Comparison of ENCODE assay signal across 25 mouse cellular contexts in genomic region chr4:40310796-40311383, GRCm38 (mm10). TPM values are rescaled to one million over a fixed set of nuclear protein-coding genes. Genes with fewer than 3 reads are reported as not detected.
A peak's percentile ranks its signal among the peaks of the same experiment; 100 is the strongest.
DNase-seq lines count a peak whose midpoint lies in the region; ATAC-seq and TF ChIP-seq lines count a peak whose summit lies in the region.
"Had no signal": no experiment of that assay in that cellular context is flagged by ENCODE, and none has a peak within 500 bp of the region (broad histone marks: within the 10 kb centered on the region; RNA-seq: fewer than 3 reads in every experiment).

No protein-coding gene starts in this region.

- H3K9me3 ChIP-seq in intestine, embryonic 15.5 days: no peaks in the 10 kb centered on the region
- no peaks in the 10 kb centered on the region for H3K9me3 ChIP-seq in intestine, postnatal 0 days (ENCODE audit: control insufficient read depth)
- peaks cover 9% of the 10 kb centered on the region for H3K9me3 ChIP-seq in G1E (replicated peaks)
- H3K9me3 ChIP-seq: forebrain, embryonic 15.5 days; heart, embryonic 13.5 days; hindbrain, embryonic 15.5 days; kidney, embryonic 15.5 days; limb, embryonic 12.5 days; liver, embryonic 12.5 days had no signal

- H3K4me2 ChIP-seq in intestine, embryonic 15.5 days (replicated peaks): no peak overlapping the region
- no peak overlapping the region for H3K4me2 ChIP-seq in intestine, postnatal 0 days (replicated peaks; ENCODE audit: low read depth)
- H3K4me2 ChIP-seq: forebrain, embryonic 15.5 days; heart, embryonic 13.5 days; hindbrain, embryonic 15.5 days; kidney, embryonic 15.5 days; limb, embryonic 12.5 days; liver, embryonic 12.5 days had no signal

- no peak overlapping the region for H3K9ac ChIP-seq in intestine, embryonic 15.5 days
- no peak overlapping the region for H3K9ac ChIP-seq in intestine, postnatal 0 days (ENCODE audit: low read depth, low read length)
- H3K9ac ChIP-seq: forebrain, embryonic 15.5 days; heart, embryonic 13.5 days; hindbrain, embryonic 15.5 days; kidney, embryonic 15.5 days; limb, embryonic 12.5 days; liver, embryonic 12.5 days had no signal

- H3K4me1 ChIP-seq in intestine, embryonic 15.5 days (replicated peaks): no peaks in the 10 kb centered on the region
- H3K4me1 ChIP-seq in intestine, postnatal 0 days (replicated peaks; ENCODE audit: control insufficient read depth, insufficient read depth, low read length): no peaks in the 10 kb centered on the region
- peaks cover 44% of the 10 kb centered on the region for H3K4me1 ChIP-seq in G1E (ENCODE audit: insufficient read depth, low read depth, low read length)
- H3K4me1 ChIP-seq: forebrain, embryonic 15.5 days; heart, embryonic 13.5 days; kidney, embryonic 15.5 days; limb, embryonic 12.5 days had no signal

- ATAC-seq in intestine, embryonic 15.5 days: 0 out of 2 replicates have a peak, but pooled peaks have one; percentile 25
- ATAC-seq in intestine, postnatal 0 days: no peak
- ATAC-seq in G1E (ENCODE audit: extremely low read depth, insufficient number of reproducible peaks, low FRiP score, poor library complexity, severe bottlenecking): peak; percentile 54
- ATAC-seq: forebrain, embryonic 15.5 days; intestine, embryonic 16.5 days; liver, embryonic 12.5 days had no signal

- TF ChIP-seq CTCF in intestine, postnatal 0 days (IDR thresholded peaks at IDR 0.05; ENCODE audit: low read depth): no peak
- no peak for TF ChIP-seq CTCF in G1E (IDR thresholded peaks at IDR 0.05; ENCODE audit: low read depth, low read length)

- 69% methylated on average over 11 of the region's 11 CpGs for WGBS in intestine, embryonic 15.5 days
- 54% methylated on average over 11 of the region's 11 CpGs for WGBS in intestine, postnatal 0 days

- DNase-seq in G1E (ENCODE audit: low spot score): no peak
- peak; percentile 75 for DNase-seq in gonadal fat pad, adult 2 months (ENCODE audit: low read depth)
- peak; percentile 59 for DNase-seq in retina, adult 2 months (ENCODE audit: low read depth, low spot score)
- DNase-seq in adrenal gland, postnatal 36 days: no peak
- no peak for DNase-seq in heart, postnatal 25 days (ENCODE audit: low spot score)
- DNase-seq: adrenal gland, adult 8-10 months; cerebellum, adult 11 months; cerebellum, postnatal 10 days; heart, adult 11 months; heart, postnatal 36 days; kidney, postnatal 4 days; layer of hippocampus, adult 9-11 months; lung, adult 2 months; lung, postnatal 36 days; right cerebral cortex, postnatal 14 days; thymus, postnatal 36 days had no signal

- H3K36me3 ChIP-seq in intestine, embryonic 15.5 days: no peaks in the 10 kb centered on the region
- H3K36me3 ChIP-seq in intestine, postnatal 0 days (ENCODE audit: control insufficient read depth, insufficient read depth): no peaks in the 10 kb centered on the region
- H3K36me3 ChIP-seq in G1E (replicated peaks): no peaks in the 10 kb centered on the region
- H3K36me3 ChIP-seq: forebrain, embryonic 15.5 days; heart, embryonic 13.5 days; hindbrain, embryonic 15.5 days; kidney, embryonic 15.5 days; limb, embryonic 12.5 days; liver, embryonic 12.5 days had no signal

- intact Hi-C loops in heart, postnatal 25 days (cut with DNase I): no loop called here

- H3K27ac ChIP-seq in intestine, embryonic 15.5 days: no peak overlapping the region
- no peak overlapping the region for H3K27ac ChIP-seq in intestine, postnatal 0 days (ENCODE audit: low read depth, low read length)
- H3K27ac ChIP-seq: forebrain, embryonic 15.5 days; heart, embryonic 13.5 days; hindbrain, embryonic 15.5 days; kidney, embryonic 15.5 days; limb, embryonic 12.5 days; liver, embryonic 12.5 days had no signal

- no peaks in the 10 kb centered on the region for H3K27me3 ChIP-seq in intestine, embryonic 15.5 days (replicated peaks)
- no peaks in the 10 kb centered on the region for H3K27me3 ChIP-seq in intestine, postnatal 0 days (replicated peaks; ENCODE audit: control insufficient read depth, insufficient read depth, low read length)
- H3K27me3 ChIP-seq in G1E (ENCODE audit: insufficient read depth, low read length): peaks cover 22% of the 10 kb centered on the region
- H3K27me3 ChIP-seq: forebrain, embryonic 15.5 days; heart, embryonic 13.5 days; hindbrain, embryonic 15.5 days; kidney, embryonic 15.5 days; limb, embryonic 12.5 days; liver, embryonic 12.5 days had no signal

- H3K4me3 ChIP-seq in intestine, embryonic 15.5 days (replicated peaks): no peak overlapping the region
- H3K4me3 ChIP-seq in intestine, postnatal 0 days (ENCODE audit: low read depth, low read length): no peak overlapping the region
- H3K4me3 ChIP-seq in G1E (ENCODE audit: low read depth, low read length): no peak overlapping the region; the same call in 1 of the 2 replicates
- H3K4me3 ChIP-seq: forebrain, embryonic 15.5 days; heart, embryonic 13.5 days; hindbrain, embryonic 15.5 days; kidney, embryonic 15.5 days; limb, embryonic 12.5 days; liver, embryonic 12.5 days had no signal

RNA-seq across cellular contexts. Expression of gene Ndufb6, which starts 31.7 kb away (rescaled TPM):
- 384 and 393 TPM in 2 replicates for polyA plus RNA-seq in intestine, embryonic 15.5 days (2015; fragmentation: Nextera tagmentation; extraction: Ambion mirVana)
- 370 and 403 TPM in 2 replicates for polyA plus RNA-seq in intestine, postnatal 0 days (2015; fragmentation: Nextera tagmentation; extraction: Ambion mirVana)
- total RNA-seq in G1E (2014; fragmentation: Nextera tagmentation) (31.5 and 37.4 TPM in 2 replicates), G1E (2017) (82.0 and 91.4 TPM in 2 replicates)
- polyA plus RNA-seq in G1E (2012): 176 and 177 TPM in 2 replicates
- 85.4 and 99.4 TPM in 2 replicates for polyA plus RNA-seq in gonadal fat pad, adult 2 months (2012; rRNA removed)
- 100 to 1,000 TPM; 253 to 277 TPM for total RNA-seq in adrenal gland, postnatal 36 days (2021)
- total RNA-seq in heart, postnatal 25 days (2021): 100 to 1,000 TPM; 524 to 552 TPM

RNA-seq across cellular contexts. Expression of gene Topors, which starts 41.2 kb away (rescaled TPM):
- polyA plus RNA-seq in intestine, embryonic 15.5 days (2015; fragmentation: Nextera tagmentation; extraction: Ambion mirVana): 36.5 and 38.3 TPM in 2 replicates
- 18.3 and 19.8 TPM in 2 replicates for polyA plus RNA-seq in intestine, postnatal 0 days (2015; fragmentation: Nextera tagmentation; extraction: Ambion mirVana)
- total RNA-seq in G1E (2014; fragmentation: Nextera tagmentation): 35.0 and 40.4 TPM in 2 replicates
- 54.8 and 59.3 TPM in 2 replicates for total RNA-seq in G1E (2017)
- polyA plus RNA-seq in G1E (2012): 8.7 and 9.9 TPM in 2 replicates
- 4.1 and 6.7 TPM in 2 replicates for polyA plus RNA-seq in gonadal fat pad, adult 2 months (2012; rRNA removed)
- 10 to 100 TPM; 29.6 to 32.0 TPM for total RNA-seq in adrenal gland, postnatal 36 days (2021)
- total RNA-seq in heart, postnatal 25 days (2021): 10 to 100 TPM; 10.1 to 11.5 TPM

RNA-seq across cellular contexts. Expression of gene Smim27, which starts 41.5 kb away (rescaled TPM):
- polyA plus RNA-seq in intestine, embryonic 15.5 days (2015; fragmentation: Nextera tagmentation; extraction: Ambion mirVana): 36.0 and 42.0 TPM in 2 replicates
- 35.4 and 42.9 TPM in 2 replicates for polyA plus RNA-seq in intestine, postnatal 0 days (2015; fragmentation: Nextera tagmentation; extraction: Ambion mirVana)
- total RNA-seq in G1E (2014; fragmentation: Nextera tagmentation) (8.5 and 9.9 TPM in 2 replicates), G1E (2017) (9.2 and 13.4 TPM in 2 replicates)
- polyA plus RNA-seq in G1E (2012): 14.1 and 18.2 TPM in 2 replicates
- 23.7 and 29.1 TPM in 2 replicates for polyA plus RNA-seq in gonadal fat pad, adult 2 months (2012; rRNA removed)
- total RNA-seq in adrenal gland, postnatal 36 days (2021): 10 to 100 TPM; 41.9 to 57.3 TPM
- 10 to 100 TPM; 39.4 to 41.1 TPM for total RNA-seq in heart, postnatal 25 days (2021)

Comparison
In these comparisons a context has a peak if more than half of its experiments do, and no peak if none do; other contexts are left out.
1. DNase-seq: peak in gonadal fat pad, adult 2 months (single experiment) and retina, adult 2 months (single experiment); none in G1E (single experiment), adrenal gland, postnatal 36 days (0 of 2) and heart, postnatal 25 days (single experiment).